Mouse (Mus musculus): ENCODE measurements at regions not wholly inside any gene's neighbourhood (a gene's known extent, or its start where the extent isn't known, plus 50 kb on each side); places are given as distances from the start of the nearest gene placed in this dataset.

- DNase-seq (ENCODE audit: extremely low spot score, low spot score), result no peak
Measured at GRCm38 (mm10) chr11:112083019-112083418, 699.0 kb upstream of the Sox9 start.

GRCm38 (mm10) chr11:112092168-112092567, 689.9 kb upstream of the Sox9 start:
- DNase-seq (ENCODE audit: extremely low spot score, low spot score), result no peak

GRCm38 (mm10) chr11:112095009-112095408, 687.0 kb upstream of the Sox9 start:
- no peak for DNase-seq (ENCODE audit: extremely low spot score, low spot score)

- no peak for DNase-seq (ENCODE audit: extremely low spot score, low spot score)
Measured at GRCm38 (mm10) chr11:112098161-112098560, 683.9 kb upstream of the Sox9 start.

DNA sequence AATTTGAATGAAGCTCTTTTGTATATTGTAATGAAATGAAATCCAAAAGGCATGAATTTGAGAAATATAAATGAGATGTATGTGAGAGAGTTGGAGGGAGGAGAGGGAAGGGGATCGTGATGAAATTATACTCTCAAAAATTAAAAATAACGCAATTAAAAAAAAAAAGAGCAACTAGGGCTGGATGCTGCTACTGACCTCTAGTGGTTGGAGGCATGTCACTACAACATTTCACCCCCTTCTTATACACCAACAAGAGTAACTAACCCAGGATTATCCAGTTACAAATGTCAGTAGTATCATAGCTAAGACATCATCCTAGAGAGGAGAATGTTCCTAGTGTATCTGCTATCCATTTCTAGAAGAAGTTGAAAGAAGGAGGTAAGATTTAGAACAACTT, 678.8 kb upstream of the Sox9 start:
- no peak for DNase-seq (ENCODE audit: extremely low spot score, low spot score)

GRCm38 (mm10) chr11:112106891-112107290, 675.1 kb upstream of the Sox9 start:
- DNase-seq (ENCODE audit: extremely low spot score, low spot score), result no peak

GRCm38 (mm10) chr11:112107314-112107713, 674.7 kb upstream of the Sox9 start:
- DNase-seq (ENCODE audit: extremely low spot score, low spot score), result no peak

DNA sequence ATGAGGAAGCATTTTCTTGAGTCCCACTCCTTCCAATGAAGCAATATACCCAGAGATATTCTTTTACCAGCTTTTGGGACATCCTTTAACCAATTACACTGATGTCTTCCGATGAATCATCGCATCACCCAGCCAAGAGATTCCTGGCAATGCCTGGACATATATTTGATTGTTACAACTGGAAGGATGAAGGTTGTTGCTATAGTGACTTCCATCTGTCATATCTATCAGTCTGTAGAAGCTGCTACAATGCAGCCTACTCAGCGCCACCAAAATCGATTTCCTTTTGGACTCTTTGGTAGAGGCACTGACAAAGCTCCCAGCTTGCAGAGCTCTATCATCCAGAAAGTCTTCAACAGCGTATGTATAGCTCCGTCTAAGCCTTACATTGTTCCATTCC, 661.0 kb upstream of the Sox9 start:
- DNase-seq (ENCODE audit: extremely low spot score, low spot score), result peak; percentile 3

DNA sequence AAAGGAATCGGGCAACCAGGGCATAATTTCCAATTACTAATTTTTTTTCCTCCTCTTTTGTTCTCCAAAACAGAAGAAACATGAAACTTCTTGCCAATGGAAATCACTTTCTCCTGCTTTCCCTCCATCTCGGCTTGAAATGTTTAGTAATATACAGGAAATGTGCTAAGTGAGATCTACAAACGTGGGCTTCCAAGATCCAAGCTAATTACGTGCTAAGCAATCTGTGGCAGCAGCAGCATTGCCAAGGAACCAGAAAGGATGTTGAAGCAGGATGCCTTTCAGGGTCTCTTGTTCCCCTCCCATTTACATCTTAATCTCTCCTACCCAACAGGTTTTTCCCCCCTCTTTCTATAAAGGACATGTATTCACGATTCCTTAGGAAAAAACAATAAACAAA, 660.2 kb upstream of the Sox9 start:
- DNase-seq (ENCODE audit: extremely low spot score, low spot score), result no peak

- peak; percentile 4 for DNase-seq (ENCODE audit: extremely low spot score, low spot score)
Measured at GRCm38 (mm10) chr11:112125249-112125933, 656.6 kb upstream of the Sox9 start.

- DNase-seq (ENCODE audit: extremely low spot score, low spot score), result peak; percentile 6
Measured at GRCm38 (mm10) chr11:112130090-112130489, 651.9 kb upstream of the Sox9 start.

DNA sequence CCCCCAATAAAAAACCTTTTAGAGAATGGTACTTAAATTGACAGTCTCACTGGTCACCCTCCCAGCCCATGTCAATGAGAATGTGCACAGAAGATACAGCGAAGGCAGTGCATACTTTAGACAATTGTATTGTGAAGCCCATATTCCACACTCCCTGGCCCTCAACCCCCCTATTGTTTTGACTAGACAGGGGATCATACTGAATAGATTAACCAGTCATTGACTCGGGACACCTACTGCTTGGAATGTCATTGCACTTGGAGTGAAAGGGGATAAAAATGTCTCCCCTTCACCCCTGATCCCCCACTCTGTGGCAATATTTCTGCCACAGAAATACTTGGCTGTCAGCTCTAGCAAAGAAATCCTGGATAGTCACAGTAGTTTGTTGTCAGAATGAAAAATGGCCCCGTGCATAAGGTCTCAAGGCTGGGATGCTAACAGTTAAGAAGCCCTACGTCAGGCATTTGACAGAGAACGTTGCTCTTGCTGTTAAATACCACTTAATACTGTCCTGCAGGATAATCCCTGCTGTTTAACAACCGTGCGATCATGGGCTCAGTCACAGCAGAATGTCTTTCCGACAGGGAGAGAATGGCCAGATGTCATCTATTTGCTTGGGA, 644.5 kb upstream of the Sox9 start:
- peak; percentile 50 for DNase-seq (ENCODE audit: extremely low spot score, low spot score)

GRCm38 (mm10) chr11:112140058-112140457, 642.0 kb upstream of the Sox9 start:
- DNase-seq (ENCODE audit: extremely low spot score, low spot score), result peak; percentile 11

DNA sequence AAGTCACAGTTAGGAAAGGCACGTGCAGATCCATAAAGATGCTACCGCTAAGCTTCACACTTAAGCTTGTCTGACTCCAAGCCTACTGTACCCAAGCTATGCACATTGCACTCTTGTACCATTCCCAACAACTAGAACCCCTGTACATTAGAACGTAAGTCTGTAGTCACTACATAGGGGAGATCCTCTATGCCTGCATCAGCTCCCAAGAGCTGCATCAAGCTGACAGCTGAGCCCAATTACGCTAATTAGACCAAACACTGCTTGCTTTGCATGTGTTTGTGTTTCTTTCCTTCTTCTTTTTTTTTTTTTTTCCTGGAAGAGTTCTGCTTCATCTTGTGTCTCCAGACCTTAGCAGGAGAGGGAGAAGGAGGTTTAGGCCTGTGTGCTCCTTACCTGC, 641.5 kb upstream of the Sox9 start:
- DNase-seq (ENCODE audit: extremely low spot score, low spot score), result no peak

DNA sequence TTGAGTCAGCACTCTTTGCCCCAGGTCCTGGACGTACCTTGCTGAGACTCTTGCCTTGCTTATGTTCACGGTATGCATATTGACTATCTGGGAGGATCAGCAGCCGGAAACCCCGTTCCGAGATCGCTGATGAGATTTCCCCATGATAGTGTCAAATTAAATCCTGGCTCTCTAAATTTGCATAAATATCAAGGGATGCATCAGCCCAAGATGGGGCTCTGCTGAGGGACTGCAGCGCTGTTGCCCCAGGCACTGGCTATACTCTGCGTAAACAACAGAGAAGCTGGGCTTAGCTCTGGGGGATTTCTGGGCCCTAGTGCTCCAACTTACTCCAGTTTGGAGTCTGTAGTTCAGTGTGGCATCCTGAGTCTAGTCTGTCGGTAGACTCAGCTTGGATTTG, 641.1 kb upstream of the Sox9 start:
- peak; percentile 8 for DNase-seq (ENCODE audit: extremely low spot score, low spot score)

GRCm38 (mm10) chr11:112152051-112152450, 630.0 kb upstream of the Sox9 start:
- no peak for DNase-seq (ENCODE audit: extremely low spot score, low spot score)

GRCm38 (mm10) chr11:112153198-112153597, 628.8 kb upstream of the Sox9 start:
- no peak for DNase-seq (ENCODE audit: extremely low spot score, low spot score)

DNA sequence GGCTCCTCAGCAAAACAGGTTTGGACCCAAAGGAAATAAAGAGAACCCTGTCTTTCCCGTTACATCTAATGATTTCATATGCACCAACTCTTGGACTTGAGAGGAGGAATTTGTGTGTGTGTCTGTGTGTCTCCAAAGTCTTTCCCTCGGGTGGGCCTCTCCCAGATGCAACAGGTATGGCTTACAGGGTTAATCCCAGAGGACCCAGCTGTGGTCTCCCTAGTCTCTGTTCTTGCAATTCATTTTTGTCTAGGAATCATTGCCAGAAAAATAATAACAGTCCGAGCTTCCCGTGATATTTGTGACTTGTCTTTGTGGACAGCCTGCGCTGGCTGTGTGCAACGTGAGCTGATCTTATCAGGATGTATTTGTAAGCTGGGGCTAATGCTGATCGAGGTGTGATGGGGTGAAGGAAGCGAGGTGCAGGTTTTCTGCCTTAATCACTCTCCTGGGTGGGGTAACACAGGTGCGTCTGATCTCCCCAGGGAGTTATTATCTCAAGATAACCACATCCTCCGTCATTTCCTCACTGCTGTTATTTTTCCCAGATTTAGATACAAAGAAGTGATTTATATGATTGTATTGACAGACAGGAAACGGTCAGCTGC, 627.2 kb upstream of the Sox9 start:
- peak; percentile 11 for DNase-seq (ENCODE audit: extremely low spot score, low spot score)

DNA sequence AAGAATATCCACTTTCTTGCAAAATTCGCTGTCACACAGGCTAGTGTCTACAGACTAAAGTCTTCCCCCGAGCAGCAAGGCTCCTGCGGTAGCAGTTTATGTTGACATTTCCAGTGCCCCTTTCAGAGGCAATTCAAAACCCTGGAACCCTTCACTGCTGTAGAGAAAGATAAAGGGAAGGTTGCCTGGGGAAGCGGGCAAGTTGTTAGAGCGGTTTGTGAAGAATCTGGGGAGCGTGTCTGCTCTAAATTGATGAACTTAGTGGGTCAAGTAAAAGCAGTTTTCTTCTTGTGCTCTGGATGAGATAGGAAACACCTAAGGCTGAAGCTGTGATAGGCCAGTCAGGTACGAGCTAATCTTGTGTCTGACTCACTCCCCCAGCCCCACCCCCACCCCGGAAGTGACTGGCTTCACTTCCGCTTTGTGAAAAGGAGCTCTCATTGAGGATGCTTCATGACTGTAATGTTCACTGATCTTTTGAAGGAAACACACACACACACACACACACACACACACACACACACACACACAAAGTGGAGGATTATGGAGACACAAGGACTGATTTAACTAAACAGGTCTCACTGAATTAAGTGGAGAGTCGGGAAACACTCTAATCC, 626.6 kb upstream of the Sox9 start:
- DNase-seq (ENCODE audit: extremely low spot score, low spot score), result peak; percentile 14

- DNase-seq (ENCODE audit: extremely low spot score, low spot score), result no peak
Measured at GRCm38 (mm10) chr11:112163681-112164265, 618.3 kb upstream of the Sox9 start.

DNA sequence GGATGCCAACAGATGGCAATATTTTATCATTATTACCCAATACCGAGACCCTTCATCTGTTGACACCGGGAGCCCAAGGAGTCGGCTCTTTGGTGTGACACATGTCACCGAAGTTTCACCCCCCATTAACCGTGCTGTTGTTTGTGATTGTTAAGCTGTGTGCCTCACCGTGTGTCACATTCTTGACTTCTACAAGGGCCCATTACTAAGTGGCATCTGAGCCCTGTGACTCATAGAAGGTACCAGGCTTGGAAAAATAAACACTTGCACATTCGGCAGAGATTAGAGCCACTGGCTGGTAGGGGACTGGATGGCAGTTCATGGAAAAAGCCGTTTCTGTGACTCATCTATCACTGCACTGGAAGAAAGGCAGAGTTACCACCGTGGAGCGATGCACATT, 608.4 kb upstream of the Sox9 start:
- no peak for DNase-seq (ENCODE audit: extremely low spot score, low spot score)

DNA sequence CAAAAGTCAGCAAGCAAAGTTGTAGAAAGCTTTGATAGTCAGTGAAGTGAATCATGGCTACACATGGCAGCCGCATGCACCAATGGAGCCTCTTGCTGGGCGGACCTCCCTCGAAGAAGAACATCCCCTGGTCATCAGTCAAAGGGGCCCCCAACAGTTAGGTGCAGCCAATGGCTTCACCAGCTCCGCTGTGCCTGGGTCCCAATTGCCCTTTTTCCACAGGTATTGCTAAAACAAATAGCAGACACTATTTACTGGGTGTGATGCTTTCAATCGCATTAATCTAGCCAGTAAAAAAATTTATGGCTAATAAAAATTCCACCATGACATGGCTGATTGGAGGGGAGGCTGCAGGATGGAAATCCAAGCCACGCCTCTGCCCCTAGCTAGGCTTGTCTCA, 606.7 kb upstream of the Sox9 start:
- no peak for DNase-seq (ENCODE audit: extremely low spot score, low spot score)
